Mouse (Mus musculus): ENCODE results near the gene Ulk4. TPM values are rescaled to one million over a fixed set of nuclear protein-coding genes. Genes with fewer than 3 reads are reported as not detected.

Ulk4 gene
- polyA plus RNA-seq, 1 experiment from 2014 or later: 101 TPM

DNA sequence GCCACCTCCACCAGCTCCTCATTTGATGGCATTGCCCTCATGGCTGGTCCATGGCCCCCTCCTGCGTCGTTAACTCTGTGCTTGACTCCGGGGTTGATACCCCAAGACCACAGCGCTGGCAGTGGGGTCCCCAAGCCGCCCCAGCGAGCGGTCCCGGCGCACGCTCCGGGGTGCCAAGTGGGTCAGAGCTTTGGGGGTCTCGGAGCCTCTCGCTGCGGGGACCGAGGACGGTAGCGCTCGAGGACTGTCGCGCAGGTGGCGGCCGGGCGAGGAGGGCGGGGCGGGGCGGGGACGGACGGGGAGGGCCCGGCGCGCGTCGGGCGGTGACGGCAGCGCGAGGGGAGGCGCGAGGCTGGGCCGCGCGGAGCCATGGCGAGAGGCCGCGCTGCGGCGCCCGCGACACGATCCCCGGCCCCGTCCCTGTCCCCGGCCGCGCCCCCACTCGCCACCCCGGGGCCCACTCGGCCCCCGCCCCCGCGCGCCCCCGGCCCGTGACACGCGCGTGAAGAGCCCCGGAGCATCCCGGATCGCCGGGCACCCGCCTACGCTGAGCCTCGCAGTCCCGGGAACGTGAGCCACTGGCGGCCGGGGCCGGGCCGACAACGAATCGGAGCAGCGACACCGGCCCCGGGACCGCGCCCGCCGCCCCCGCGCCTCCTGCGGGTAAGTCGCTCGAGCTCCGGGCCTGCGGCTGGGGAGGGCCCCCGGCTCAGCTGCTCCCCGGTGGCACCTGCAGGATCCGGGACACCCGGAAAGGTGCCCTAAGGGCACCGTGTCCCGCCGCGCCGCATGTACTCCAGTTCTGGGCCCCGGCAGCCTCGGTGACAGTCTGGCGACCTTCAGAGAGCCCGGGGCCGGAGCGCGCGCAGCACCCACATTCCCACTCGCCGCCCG, 20.4 kb upstream of the Ulk4 start, which contains the start of gene Trak1:
Trak1 (plus strand) TSS at position 332 of the 894 bp plus-strand sequence.
- Histone ChIP-seq H3K27ac (ENCODE audit: low read depth, low read length) (peak within 1 kb of the TSS; percentile 70), H3K27me3 (ENCODE audit: control insufficient read depth, insufficient read depth, low read length) (no peaks in the 10 kb centered on the region; the same call in 1 of the 2 replicates), H3K9me3 (replicated peaks; ENCODE audit: control insufficient read depth, low read length) (no peaks in the 10 kb centered on the region), H3K9ac (ENCODE audit: low read depth, low read length) (peak within 1 kb of the TSS; percentile 96), H3K36me3 (ENCODE audit: control insufficient read depth, insufficient read depth, low read length) (no peaks in the 10 kb centered on the region), H3K4me3 (ENCODE audit: low read depth, low read length) (peak within 1 kb of the TSS; percentile 90), H3K4me1 (ENCODE audit: control insufficient read depth, insufficient read depth, low read length) (peaks cover 27% of the 10 kb centered on the region), H3K4me2 (peak within 1 kb of the TSS; percentile 68)
- WGBS (ENCODE audit: insufficient replicate concordance): under 1% methylated on average over 99 of the region's 116 CpGs
- ATAC-seq (replicated peaks; ENCODE audit: insufficient number of reproducible peaks, low FRiP score, low TSS enrichment): peak; percentile 87

DNA sequence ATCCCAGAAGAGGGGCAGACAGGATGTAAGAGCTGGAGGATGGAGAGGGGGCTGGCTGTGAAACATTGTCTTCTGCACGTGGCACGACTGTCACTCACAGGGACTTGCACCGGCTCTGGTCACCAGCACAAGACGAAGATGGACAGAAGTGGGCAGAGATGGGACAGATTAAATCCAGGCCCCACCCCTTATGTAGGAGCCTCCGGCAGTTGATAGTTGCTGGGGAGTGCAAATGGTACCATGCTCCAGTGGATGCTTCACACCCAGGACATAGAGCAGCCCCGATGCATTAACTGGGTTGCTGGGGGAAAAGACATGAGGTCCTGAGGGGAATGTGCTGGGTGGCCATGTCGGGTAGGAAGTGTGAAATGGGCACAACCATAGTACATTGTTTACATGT, 18.2 kb upstream of the Ulk4 start:
- H3K9me3 ChIP-seq (replicated peaks; ENCODE audit: control insufficient read depth, low read length): no peaks in the 10 kb centered on the region
- no peak overlapping the region for H3K27ac ChIP-seq (ENCODE audit: low read depth, low read length)
- no peaks in the 10 kb centered on the region for H3K36me3 ChIP-seq (ENCODE audit: control insufficient read depth, insufficient read depth, low read length)
- peaks cover 19% of the 10 kb centered on the region for H3K4me1 ChIP-seq (ENCODE audit: control insufficient read depth, insufficient read depth, low read length)
- H3K9ac ChIP-seq (ENCODE audit: low read depth, low read length): no peak overlapping the region
- ATAC-seq (replicated peaks; ENCODE audit: insufficient number of reproducible peaks, low FRiP score, low TSS enrichment): no peak
- no peaks in the 10 kb centered on the region; the same call in 1 of the 2 replicates for H3K27me3 ChIP-seq (ENCODE audit: control insufficient read depth, insufficient read depth, low read length)
- 72% methylated on average over 7 of the region's 7 CpGs for WGBS (ENCODE audit: insufficient replicate concordance)
- H3K4me2 ChIP-seq: no peak overlapping the region
- H3K4me3 ChIP-seq (ENCODE audit: low read depth, low read length): no peak overlapping the region

DNA sequence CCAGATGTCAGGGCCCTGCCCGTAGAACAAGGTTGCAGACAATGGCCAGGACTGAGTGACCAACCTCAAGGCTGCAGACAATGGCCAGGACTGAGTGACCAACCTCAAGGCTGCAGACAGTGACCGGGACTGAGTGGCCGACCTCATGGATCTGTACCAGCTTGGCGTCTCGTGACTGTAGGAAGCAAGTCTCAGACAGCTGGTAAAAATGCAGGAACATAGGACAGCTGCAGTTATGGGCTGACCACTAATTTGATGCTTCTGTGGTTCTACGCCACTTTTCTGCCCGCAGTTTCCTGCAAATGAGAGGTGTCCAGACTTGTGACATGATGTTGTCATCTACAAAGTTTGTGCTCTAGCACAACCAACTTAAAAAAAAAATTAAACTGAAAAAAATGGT, 16.2 kb upstream of the Ulk4 start:
- Histone ChIP-seq H3K9me3 (replicated peaks; ENCODE audit: control insufficient read depth, low read length) (no peaks in the 10 kb centered on the region), H3K27ac (ENCODE audit: low read depth, low read length) (no peak overlapping the region), H3K4me2 (no peak overlapping the region), H3K36me3 (ENCODE audit: control insufficient read depth, insufficient read depth, low read length) (no peaks in the 10 kb centered on the region), H3K4me3 (ENCODE audit: low read depth, low read length) (no peak overlapping the region), H3K9ac (ENCODE audit: low read depth, low read length) (no peak overlapping the region), H3K27me3 (ENCODE audit: control insufficient read depth, insufficient read depth, low read length) (no peaks in the 10 kb centered on the region; the same call in 1 of the 2 replicates), H3K4me1 (ENCODE audit: control insufficient read depth, insufficient read depth, low read length) (peaks cover under 1% of the 10 kb centered on the region; the same call in 1 of the 2 replicates)
- WGBS (ENCODE audit: insufficient replicate concordance): 81% methylated on average over 7 of the region's 7 CpGs
- ATAC-seq (replicated peaks; ENCODE audit: insufficient number of reproducible peaks, low FRiP score, low TSS enrichment): no peak

DNA sequence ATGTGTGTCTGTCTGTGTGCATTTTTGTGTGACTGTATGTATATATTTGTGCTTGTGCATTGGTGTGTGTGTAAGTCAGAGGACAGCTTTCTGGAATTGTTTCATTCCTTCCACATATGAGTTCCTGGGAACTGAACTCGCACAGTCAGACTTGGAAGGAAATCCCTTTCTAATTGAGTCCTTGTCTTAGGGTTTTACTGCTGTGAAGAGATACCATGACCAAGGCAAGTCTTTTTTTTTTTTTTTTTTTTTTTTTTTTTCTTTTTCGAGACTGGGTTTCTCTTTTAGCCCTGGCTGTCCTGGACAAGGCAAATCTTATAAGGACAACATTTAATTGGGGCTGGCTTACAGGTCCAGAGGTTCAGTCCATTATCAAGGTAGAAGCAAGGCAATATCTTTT, 14.3 kb upstream of the Ulk4 start:
- Histone ChIP-seq H3K9me3 (replicated peaks; ENCODE audit: control insufficient read depth, low read length) (no peaks in the 10 kb centered on the region), H3K4me2 (no peak overlapping the region), H3K4me3 (ENCODE audit: low read depth, low read length) (no peak overlapping the region), H3K27me3 (ENCODE audit: control insufficient read depth, insufficient read depth, low read length) (no peaks in the 10 kb centered on the region), H3K36me3 (ENCODE audit: control insufficient read depth, insufficient read depth, low read length) (no peaks in the 10 kb centered on the region), H3K9ac (ENCODE audit: low read depth, low read length) (no peak overlapping the region), H3K27ac (ENCODE audit: low read depth, low read length) (no peak overlapping the region), H3K4me1 (ENCODE audit: control insufficient read depth, insufficient read depth, low read length) (no peaks in the 10 kb centered on the region)
- no peak for ATAC-seq (replicated peaks; ENCODE audit: insufficient number of reproducible peaks, low FRiP score, low TSS enrichment)
- WGBS (ENCODE audit: insufficient replicate concordance): 57% methylated on average over 2 of the region's 2 CpGs

DNA sequence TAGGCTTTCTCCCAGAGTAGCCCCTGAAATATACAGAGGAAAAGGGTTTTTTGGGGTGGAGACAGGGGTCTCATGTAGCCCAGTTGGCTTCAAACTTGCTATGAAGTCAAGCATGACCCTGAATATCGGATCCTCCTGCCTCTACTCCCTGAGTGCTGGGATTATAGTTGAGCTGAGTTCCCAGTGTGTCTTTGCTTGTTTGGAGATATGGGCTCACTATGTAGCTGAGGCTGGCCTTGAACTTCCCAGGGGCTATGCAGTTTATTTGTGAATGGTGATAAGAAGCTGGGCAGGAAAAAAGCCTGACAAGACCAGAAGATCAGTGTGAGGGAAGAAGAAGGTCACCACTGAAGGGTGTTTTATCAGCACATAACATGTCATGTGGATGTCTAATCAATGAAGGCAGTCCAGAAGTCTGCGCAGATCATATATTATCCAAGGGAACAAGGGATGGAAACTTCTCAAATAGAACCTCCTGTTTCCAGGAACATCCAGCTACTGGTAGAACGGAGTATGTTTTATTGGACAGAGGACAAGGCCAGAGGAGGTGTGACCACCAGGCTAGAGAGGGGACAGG, 9.4 kb upstream of the Ulk4 start:
- H3K4me1 ChIP-seq (ENCODE audit: control insufficient read depth, insufficient read depth, low read length): no peaks in the 10 kb centered on the region
- 0 out of 2 replicates have a peak, but pooled peaks cover 3% of the 10 kb centered on the region for H3K9me3 ChIP-seq (replicated peaks; ENCODE audit: control insufficient read depth, low read length)
- no peak overlapping the region for H3K27ac ChIP-seq (ENCODE audit: low read depth, low read length)
- no peaks in the 10 kb centered on the region for H3K36me3 ChIP-seq (ENCODE audit: control insufficient read depth, insufficient read depth, low read length)
- H3K27me3 ChIP-seq (ENCODE audit: control insufficient read depth, insufficient read depth, low read length): no peaks in the 10 kb centered on the region
- 68% methylated on average over 3 of the region's 3 CpGs for WGBS (ENCODE audit: insufficient replicate concordance)
- no peak for ATAC-seq (replicated peaks; ENCODE audit: insufficient number of reproducible peaks, low FRiP score, low TSS enrichment)
- H3K4me3 ChIP-seq (ENCODE audit: low read depth, low read length): peak overlapping the region; percentile 52
- H3K9ac ChIP-seq (ENCODE audit: low read depth, low read length): peak overlapping the region; percentile 70
- H3K4me2 ChIP-seq: peak overlapping the region; percentile 67

DNA sequence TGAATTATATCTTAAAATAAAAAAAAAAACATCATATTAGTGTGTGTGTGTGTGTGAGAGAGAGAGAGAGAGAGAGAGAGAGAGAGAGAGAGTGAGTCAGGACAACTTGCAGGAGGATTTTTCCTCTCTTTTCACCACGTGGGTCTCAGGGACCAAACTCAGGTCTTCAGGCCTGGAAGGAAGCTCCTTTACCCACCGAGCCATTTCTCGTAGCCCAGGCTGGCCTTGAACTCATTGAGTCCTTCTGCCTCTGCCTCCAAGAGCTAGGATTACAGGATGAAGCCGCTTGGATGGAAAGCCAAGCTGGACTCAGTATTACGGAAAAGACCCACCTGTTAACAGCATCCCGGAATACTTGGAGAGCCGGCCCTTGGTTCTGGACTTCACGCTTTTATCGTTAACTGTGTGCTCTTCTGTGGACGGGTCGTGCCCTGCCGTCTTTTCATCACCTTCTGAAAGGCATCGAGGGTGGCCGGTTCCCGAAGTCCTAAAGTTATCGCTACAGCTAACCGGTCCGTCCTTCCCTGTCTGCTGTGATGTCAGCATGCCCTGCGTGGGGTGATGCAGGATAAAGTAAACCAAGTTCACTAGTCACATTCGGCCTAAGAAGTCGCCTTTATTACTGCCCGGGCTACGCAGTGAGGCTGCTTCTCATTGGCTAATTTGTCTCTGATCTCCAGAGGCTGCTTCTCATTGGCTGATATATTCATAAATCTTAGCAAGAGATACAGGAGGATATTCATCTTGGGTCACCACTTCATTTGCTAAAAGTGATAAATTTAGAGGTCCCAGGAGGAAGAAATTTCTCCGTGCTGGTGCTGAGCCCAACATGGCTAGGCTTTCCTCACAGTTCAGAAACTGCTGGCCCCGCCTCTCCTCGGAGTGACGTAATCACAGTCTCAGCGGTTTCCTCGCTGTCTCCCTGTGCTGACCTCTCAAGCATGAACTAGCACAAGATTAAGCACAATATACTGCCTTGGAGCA, 8.6 kb upstream of the Ulk4 start:
- Histone ChIP-seq H3K27ac (ENCODE audit: low read depth, low read length) (peak overlapping the region; percentile 41; the same call in 1 of the 2 replicates), H3K4me1 (ENCODE audit: control insufficient read depth, insufficient read depth, low read length) (no peaks in the 10 kb centered on the region), H3K27me3 (ENCODE audit: control insufficient read depth, insufficient read depth, low read length) (no peaks in the 10 kb centered on the region), H3K36me3 (ENCODE audit: control insufficient read depth, insufficient read depth, low read length) (no peaks in the 10 kb centered on the region), H3K4me2 (peak overlapping the region; percentile 67), H3K4me3 (ENCODE audit: low read depth, low read length) (peak overlapping the region; percentile 52), H3K9ac (ENCODE audit: low read depth, low read length) (peak overlapping the region; percentile 70), H3K9me3 (replicated peaks; ENCODE audit: control insufficient read depth, low read length) (0 out of 2 replicates have a peak, but pooled peaks cover 3% of the 10 kb centered on the region)
- ATAC-seq (replicated peaks; ENCODE audit: insufficient number of reproducible peaks, low FRiP score, low TSS enrichment): peak; percentile 76; the same call in 1 of the 2 replicates
- WGBS (ENCODE audit: insufficient replicate concordance): 17% methylated on average over 29 of the region's 29 CpGs

DNA sequence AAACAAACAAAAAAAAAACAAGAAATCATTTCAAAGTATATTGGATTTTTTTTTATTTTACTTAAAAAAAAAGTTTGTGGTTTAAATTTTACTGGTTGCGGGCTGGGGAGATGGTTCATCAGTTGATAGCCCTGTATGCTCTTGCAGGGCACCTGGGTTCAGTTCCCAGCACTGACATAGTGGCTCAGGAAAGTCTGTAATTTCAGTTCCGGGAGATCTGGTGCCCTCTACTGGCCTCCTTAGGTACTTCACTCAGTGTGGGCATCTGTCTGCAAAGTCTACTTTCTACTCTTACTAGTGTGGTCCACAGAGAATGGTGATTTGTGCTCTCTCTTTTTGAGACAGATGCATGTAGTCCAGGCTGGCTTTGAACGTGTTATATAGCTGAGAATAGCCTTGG, 7.4 kb upstream of the Ulk4 start:
- ATAC-seq (replicated peaks; ENCODE audit: insufficient number of reproducible peaks, low FRiP score, low TSS enrichment): no peak
- Histone ChIP-seq H3K36me3 (ENCODE audit: control insufficient read depth, insufficient read depth, low read length) (no peaks in the 10 kb centered on the region), H3K27me3 (ENCODE audit: control insufficient read depth, insufficient read depth, low read length) (no peaks in the 10 kb centered on the region), H3K4me3 (ENCODE audit: low read depth, low read length) (no peak overlapping the region), H3K4me2 (no peak overlapping the region), H3K4me1 (ENCODE audit: control insufficient read depth, insufficient read depth, low read length) (no peaks in the 10 kb centered on the region), H3K9ac (ENCODE audit: low read depth, low read length) (no peak overlapping the region), H3K27ac (ENCODE audit: low read depth, low read length) (no peak overlapping the region), H3K9me3 (replicated peaks; ENCODE audit: control insufficient read depth, low read length) (0 out of 2 replicates have a peak, but pooled peaks cover 3% of the 10 kb centered on the region)
- 83% methylated on average over 3 of the region's 3 CpGs for WGBS (ENCODE audit: insufficient replicate concordance)

DNA sequence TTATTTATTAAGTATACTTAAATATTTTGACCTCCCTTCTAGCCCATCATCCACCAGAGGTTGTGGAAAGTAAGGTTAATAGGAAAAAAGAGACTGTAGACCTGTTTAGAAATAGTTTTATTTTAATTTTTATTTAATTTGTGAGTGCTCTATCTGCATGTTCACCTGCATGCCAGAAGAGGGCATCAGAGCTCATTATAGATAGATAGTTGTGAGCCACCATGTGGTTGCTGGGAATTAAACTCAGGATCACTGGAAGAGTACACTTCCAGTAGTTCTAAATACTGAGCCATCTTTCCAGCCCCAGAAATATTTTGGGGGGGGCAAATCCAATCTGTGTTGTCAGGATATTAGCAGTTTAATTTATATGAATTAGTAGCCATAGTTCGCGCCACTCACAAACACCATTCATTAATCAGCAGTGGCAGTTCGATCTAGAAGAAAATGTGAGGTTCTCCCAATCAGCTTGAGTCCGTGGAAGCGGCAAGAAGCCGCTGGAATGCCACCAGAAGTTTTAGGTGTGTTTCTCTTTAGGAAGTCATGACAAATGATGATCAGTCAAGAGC, 6.7 kb upstream of the Ulk4 start:
- ATAC-seq (replicated peaks; ENCODE audit: insufficient number of reproducible peaks, low FRiP score, low TSS enrichment): no peak
- 95% methylated on average over 6 of the region's 6 CpGs for WGBS (ENCODE audit: insufficient replicate concordance)

More for the DNA sequence above, 6.7 kb upstream of the Ulk4 start:
- Histone ChIP-seq H3K9ac (ENCODE audit: low read depth, low read length) (no peak overlapping the region), H3K4me3 (ENCODE audit: low read depth, low read length) (no peak overlapping the region), H3K36me3 (ENCODE audit: control insufficient read depth, insufficient read depth, low read length) (no peaks in the 10 kb centered on the region), H3K27me3 (ENCODE audit: control insufficient read depth, insufficient read depth, low read length) (no peaks in the 10 kb centered on the region), H3K4me2 (no peak overlapping the region), H3K9me3 (replicated peaks; ENCODE audit: control insufficient read depth, low read length) (0 out of 2 replicates have a peak, but pooled peaks cover 3% of the 10 kb centered on the region), H3K4me1 (ENCODE audit: control insufficient read depth, insufficient read depth, low read length) (no peaks in the 10 kb centered on the region), H3K27ac (ENCODE audit: low read depth, low read length) (no peak overlapping the region)

Data from heart, embryonic 11.5 days (tissue).